Comparison of ENCODE assay signal across 20 mouse cellular contexts in the genomic region with DNA sequence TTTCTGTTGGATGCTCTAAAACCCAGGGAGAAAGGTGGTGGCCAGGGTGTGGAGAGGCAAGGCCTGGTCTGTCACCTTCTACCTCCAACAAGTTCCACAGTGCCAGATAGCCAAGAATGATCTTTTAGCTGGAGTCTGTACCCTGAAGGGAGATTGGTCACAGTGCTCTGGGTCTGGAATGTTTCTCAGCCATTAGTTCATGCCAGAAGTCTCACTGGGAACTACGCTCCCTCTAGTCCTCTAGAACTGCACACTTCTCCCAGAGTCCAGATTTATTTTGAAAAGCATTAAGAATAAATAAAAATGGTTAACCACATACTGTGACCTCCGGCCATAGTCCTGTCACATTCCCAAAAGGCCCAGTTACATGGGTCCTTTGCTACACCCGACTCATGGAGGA.
"Had no signal": no experiment of that assay in that cellular context is flagged by ENCODE, and none has a peak within 500 bp of the region (broad histone marks: within the 10 kb centered on the region; RNA-seq: fewer than 3 reads in every experiment).

No protein-coding gene starts in this region.

- H3K36me3 ChIP-seq: heart, embryonic 10.5 days; heart, embryonic 12.5 days; hindbrain, embryonic 10.5 days; hindbrain, embryonic 12.5 days; intestine, embryonic 15.5 days; kidney, embryonic 15.5 days; limb, embryonic 10.5 days; limb, embryonic 12.5 days; liver, embryonic 13.5 days had no signal

- H3K4me3 ChIP-seq: gastrocnemius, adult 2 months; heart, embryonic 10.5 days; heart, embryonic 12.5 days; hindbrain, embryonic 10.5 days; hindbrain, embryonic 12.5 days; intestine, embryonic 15.5 days; kidney, embryonic 15.5 days; layer of hippocampus, adult 2 months; left cerebral cortex, adult 2 months; limb, embryonic 10.5 days; limb, embryonic 12.5 days; liver, embryonic 13.5 days had no signal

- DNase-seq: gastrocnemius, adult 2 months; gastrocnemius, postnatal 10 days; gastrocnemius, postnatal 25 days; heart, adult 18-20 months; heart, postnatal 10 days; heart, postnatal 4 days; liver; liver, embryonic 13.5 days had no signal

- H3K27me3 ChIP-seq: heart, embryonic 12.5 days; hindbrain, embryonic 12.5 days; intestine, embryonic 15.5 days; kidney, embryonic 15.5 days; limb, embryonic 12.5 days; liver, embryonic 13.5 days had no signal

- H3K27ac ChIP-seq: gastrocnemius, adult 2 months; heart, embryonic 10.5 days; hindbrain, embryonic 10.5 days; hindbrain, embryonic 12.5 days; hindbrain, embryonic 14.5 days; intestine, embryonic 15.5 days; kidney, embryonic 15.5 days; kidney, postnatal 0 days; layer of hippocampus, adult 2 months; left cerebral cortex, adult 2 months; limb, embryonic 10.5 days; limb, embryonic 12.5 days; liver, embryonic 13.5 days had no signal

- H3K4me1 ChIP-seq: hindbrain, embryonic 10.5 days; hindbrain, embryonic 12.5 days; intestine, embryonic 15.5 days; kidney, embryonic 15.5 days had no signal
